Mouse (Mus musculus): ENCODE measurements around the gene Marc2. TPM values are rescaled to one million over a fixed set of nuclear protein-coding genes. Genes with fewer than 3 reads are reported as not detected.

Gene Marc2
- polyA plus RNA-seq, 1 experiment from 2014 or later, result 555 TPM

DNA sequence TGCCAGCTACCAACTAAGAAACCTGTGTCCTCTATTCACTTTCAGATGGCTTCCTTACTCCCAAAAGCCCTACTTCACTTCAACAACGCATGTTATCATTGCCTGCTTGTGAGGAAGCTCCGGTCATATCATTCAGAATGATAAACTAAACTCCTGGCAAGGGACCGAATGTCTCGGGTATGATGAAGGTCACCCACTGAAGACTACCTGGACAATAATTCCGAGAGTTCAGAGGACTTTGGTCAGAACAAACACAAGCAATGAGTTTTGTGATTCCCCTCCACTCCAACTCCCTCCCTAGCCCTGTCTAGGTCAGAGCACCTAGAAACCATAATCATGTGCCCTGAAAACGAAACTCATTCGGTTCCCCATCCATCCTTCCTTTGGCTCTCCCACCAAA is 35.6 kb upstream of the Marc2 start:
- no peaks in the 10 kb centered on the region for H3K36me3 ChIP-seq (ENCODE audit: control insufficient read depth, insufficient read depth)
- H3K9me3 ChIP-seq (ENCODE audit: control insufficient read depth), result no peaks in the 10 kb centered on the region
- H3K4me1 ChIP-seq (replicated peaks; ENCODE audit: control insufficient read depth, insufficient read depth, low read length), result peaks cover 7% of the 10 kb centered on the region; the same call in 1 of the 2 replicates
- TF ChIP-seq CTCF (IDR thresholded peaks at IDR 0.05; ENCODE audit: low read depth), result no peak
- 31% methylated on average over 7 of the region's 7 CpGs for WGBS
- H3K4me3 ChIP-seq (ENCODE audit: low read depth, low read length), result peak overlapping the region; percentile 65
- H3K27ac ChIP-seq (ENCODE audit: low read depth, low read length), result 0 out of 2 replicates have a peak overlapping the region, but pooled peaks have one; percentile 52
- H3K4me2 ChIP-seq (replicated peaks; ENCODE audit: low read depth), result peak overlapping the region; percentile 83
- 0 out of 2 replicates have a peak, but pooled peaks cover 3% of the 10 kb centered on the region for H3K27me3 ChIP-seq (replicated peaks; ENCODE audit: control insufficient read depth, insufficient read depth, low read length)
- H3K9ac ChIP-seq (ENCODE audit: low read depth, low read length), result peak overlapping the region; percentile 65
- ATAC-seq, result 0 out of 2 replicates have a peak, but pooled peaks have one; percentile 5

- Histone ChIP-seq H3K9ac (ENCODE audit: low read depth, low read length) (no peak overlapping the region), H3K4me1 (replicated peaks; ENCODE audit: control insufficient read depth, insufficient read depth, low read length) (peaks cover 8% of the 10 kb centered on the region; the same call in 1 of the 2 replicates), H3K4me3 (ENCODE audit: low read depth, low read length) (peak overlapping the region; percentile 65; the same call in 1 of the 2 replicates), H3K36me3 (ENCODE audit: control insufficient read depth, insufficient read depth) (no peaks in the 10 kb centered on the region), H3K27ac (ENCODE audit: low read depth, low read length) (no peak overlapping the region), H3K27me3 (replicated peaks; ENCODE audit: control insufficient read depth, insufficient read depth, low read length) (0 out of 2 replicates have a peak, but pooled peaks cover 3% of the 10 kb centered on the region), H3K4me2 (replicated peaks; ENCODE audit: low read depth) (peak overlapping the region; percentile 83), H3K9me3 (ENCODE audit: control insufficient read depth) (no peaks in the 10 kb centered on the region)
- ATAC-seq, result no peak
- TF ChIP-seq CTCF (IDR thresholded peaks at IDR 0.05; ENCODE audit: low read depth), result no peak
- 87% methylated on average over 5 of the region's 5 CpGs for WGBS
Observed at GRCm38 (mm10) chr1:184881211-184881610, 35.0 kb upstream of the Marc2 start.

DNA sequence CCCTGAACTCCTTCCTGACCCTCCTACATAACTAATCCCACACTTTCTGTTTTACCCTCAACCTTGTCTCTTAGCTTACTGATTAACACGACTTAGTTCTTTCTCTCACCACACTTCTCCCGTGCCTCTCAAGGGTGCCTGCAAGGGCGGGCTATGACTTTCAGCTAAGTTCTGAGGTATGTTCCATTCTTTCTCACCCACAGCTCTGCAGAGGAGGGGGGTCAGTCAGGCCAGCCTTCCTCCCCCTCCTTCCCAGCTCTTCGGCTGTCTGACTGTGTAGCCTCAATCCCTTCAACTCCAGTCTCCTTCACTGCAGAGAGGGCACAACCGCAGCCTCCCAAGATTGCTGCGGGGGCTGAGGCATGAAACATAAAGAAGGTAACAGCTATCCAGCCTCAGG is 32.6 kb upstream of the Marc2 start:
- 47% methylated on average over 6 of the region's 6 CpGs for WGBS
- H3K4me1 ChIP-seq (replicated peaks; ENCODE audit: control insufficient read depth, insufficient read depth, low read length), result peaks cover 8% of the 10 kb centered on the region; the same call in 1 of the 2 replicates
- no peak overlapping the region for H3K4me3 ChIP-seq (ENCODE audit: low read depth, low read length)
- no peak overlapping the region for H3K9ac ChIP-seq (ENCODE audit: low read depth, low read length)
- H3K36me3 ChIP-seq (ENCODE audit: control insufficient read depth, insufficient read depth), result no peaks in the 10 kb centered on the region
- ATAC-seq, result no peak
- TF ChIP-seq CTCF (IDR thresholded peaks at IDR 0.05; ENCODE audit: low read depth), result no peak
- H3K27ac ChIP-seq (ENCODE audit: low read depth, low read length), result no peak overlapping the region
- H3K4me2 ChIP-seq (replicated peaks; ENCODE audit: low read depth), result 0 out of 2 replicates have a peak overlapping the region, but pooled peaks have one; percentile 10
- no peaks in the 10 kb centered on the region for H3K9me3 ChIP-seq (ENCODE audit: control insufficient read depth)
- H3K27me3 ChIP-seq (replicated peaks; ENCODE audit: control insufficient read depth, insufficient read depth, low read length), result 0 out of 2 replicates have a peak, but pooled peaks cover 3% of the 10 kb centered on the region

GRCm38 (mm10) chr1:184877306-184877705 is 31.1 kb upstream of the Marc2 start:
- H3K9me3 ChIP-seq (ENCODE audit: control insufficient read depth), result no peaks in the 10 kb centered on the region
- H3K4me2 ChIP-seq (replicated peaks; ENCODE audit: low read depth), result no peak overlapping the region
- H3K4me1 ChIP-seq (replicated peaks; ENCODE audit: control insufficient read depth, insufficient read depth, low read length), result peaks cover 8% of the 10 kb centered on the region; the same call in 1 of the 2 replicates
- 77% methylated on average over 2 of the region's 2 CpGs for WGBS
- no peaks in the 10 kb centered on the region for H3K36me3 ChIP-seq (ENCODE audit: control insufficient read depth, insufficient read depth)
- H3K9ac ChIP-seq (ENCODE audit: low read depth, low read length), result no peak overlapping the region
- TF ChIP-seq CTCF (IDR thresholded peaks at IDR 0.05; ENCODE audit: low read depth), result no peak
- 0 out of 2 replicates have a peak, but pooled peaks have one; percentile 36 for ATAC-seq
- H3K27me3 ChIP-seq (replicated peaks; ENCODE audit: control insufficient read depth, insufficient read depth, low read length), result 0 out of 2 replicates have a peak, but pooled peaks cover 3% of the 10 kb centered on the region
- no peak overlapping the region for H3K27ac ChIP-seq (ENCODE audit: low read depth, low read length)
- no peak overlapping the region for H3K4me3 ChIP-seq (ENCODE audit: low read depth, low read length)

- Histone ChIP-seq H3K4me1 (replicated peaks; ENCODE audit: control insufficient read depth, insufficient read depth, low read length) (peaks cover 13% of the 10 kb centered on the region), H3K27ac (ENCODE audit: low read depth, low read length) (no peak overlapping the region), H3K9ac (ENCODE audit: low read depth, low read length) (no peak overlapping the region), H3K27me3 (replicated peaks; ENCODE audit: control insufficient read depth, insufficient read depth, low read length) (no peaks in the 10 kb centered on the region), H3K36me3 (ENCODE audit: control insufficient read depth, insufficient read depth) (no peaks in the 10 kb centered on the region), H3K4me3 (ENCODE audit: low read depth, low read length) (no peak overlapping the region), H3K4me2 (replicated peaks; ENCODE audit: low read depth) (no peak overlapping the region), H3K9me3 (ENCODE audit: control insufficient read depth) (no peaks in the 10 kb centered on the region)
- TF ChIP-seq CTCF (IDR thresholded peaks at IDR 0.05; ENCODE audit: low read depth), result no peak
- no peak for ATAC-seq
- WGBS, result 83% methylated on average over 11 of the region's 11 CpGs
Observed at GRCm38 (mm10) chr1:184873910-184874309, 27.7 kb upstream of the Marc2 start.

- H3K4me1 ChIP-seq (replicated peaks; ENCODE audit: control insufficient read depth, insufficient read depth, low read length), result peaks cover 8% of the 10 kb centered on the region
- H3K27me3 ChIP-seq (replicated peaks; ENCODE audit: control insufficient read depth, insufficient read depth, low read length), result no peaks in the 10 kb centered on the region
- H3K9me3 ChIP-seq (ENCODE audit: control insufficient read depth), result no peaks in the 10 kb centered on the region
- H3K9ac ChIP-seq (ENCODE audit: low read depth, low read length), result no peak overlapping the region
- H3K4me3 ChIP-seq (ENCODE audit: low read depth, low read length), result no peak overlapping the region
- H3K36me3 ChIP-seq (ENCODE audit: control insufficient read depth, insufficient read depth), result no peaks in the 10 kb centered on the region
- no peak overlapping the region for H3K27ac ChIP-seq (ENCODE audit: low read depth, low read length)
- TF ChIP-seq CTCF (IDR thresholded peaks at IDR 0.05; ENCODE audit: low read depth), result no peak
- WGBS, result 38% methylated on average over 7 of the region's 7 CpGs
- H3K4me2 ChIP-seq (replicated peaks; ENCODE audit: low read depth), result no peak overlapping the region
- peak; percentile 65 for ATAC-seq
Observed at GRCm38 (mm10) chr1:184872069-184872819, 26.0 kb upstream of the Marc2 start.

Measured in intestine, postnatal 0 days (tissue).